Mouse (Mus musculus): Measurements from ENCODE around the gene E330021D16Rik. TPM values are rescaled to one million over a fixed set of nuclear protein-coding genes. Genes with fewer than 3 reads are reported as not detected.
"Not testable (repeated sequence)": the region's sequence is repeated elsewhere in the genome, so short reads cannot be mapped to it uniquely, and the experiment has no call there.

The E330021D16Rik gene
- polyA plus RNA-seq, 1 experiment from 2014 or later = not detected

- 88% methylated on average over 1 of the region's 1 CpGs for WGBS
- Histone ChIP-seq H3K27ac (ENCODE audit: low read depth, low read length) (no peak overlapping the region), H3K9me3 (ENCODE audit: control insufficient read depth, low read length) (peaks cover 4% of the 10 kb centered on the region; the same call in 1 of the 2 replicates), H3K27me3 (ENCODE audit: control insufficient read depth, insufficient read depth, low read length) (no peaks in the 10 kb centered on the region), H3K4me2 (ENCODE audit: low read depth, low read length) (no peak overlapping the region), H3K4me3 (ENCODE audit: low read depth, low read length) (no peak overlapping the region), H3K4me1 (ENCODE audit: control insufficient read depth, insufficient read depth, low read length) (no peaks in the 10 kb centered on the region), H3K9ac (replicated peaks; ENCODE audit: low read depth, low read length) (no peak overlapping the region), H3K36me3 (ENCODE audit: control insufficient read depth, insufficient read depth, low read length) (no peaks in the 10 kb centered on the region)
- no peak for ATAC-seq (ENCODE audit: low read depth)
These were observed 34.6 kb upstream of the E330021D16Rik start for GRCm38 (mm10) chr6:136449930-136450329.

DNA sequence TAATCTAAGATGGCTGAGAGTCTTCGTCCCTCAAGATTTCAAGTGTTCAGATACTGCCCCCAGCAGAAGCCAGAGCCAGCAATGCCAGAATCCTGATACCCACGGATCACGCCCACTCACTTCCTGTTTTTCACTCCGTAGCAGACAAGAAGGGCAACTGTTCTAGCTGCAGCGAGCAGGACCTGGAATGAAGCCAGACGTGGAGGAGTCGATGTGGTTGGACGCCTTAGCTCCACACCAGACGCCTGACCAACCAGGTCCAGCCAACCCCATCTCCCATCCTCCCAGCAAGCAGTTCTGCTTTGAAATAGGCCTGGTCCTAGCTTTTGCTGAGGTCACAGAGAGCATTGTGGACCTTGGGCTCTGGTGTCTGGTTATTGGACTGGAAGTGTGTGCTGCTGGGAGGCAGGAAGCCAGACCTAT is 33.9 kb upstream of the E330021D16Rik start:
- no peak overlapping the region for H3K4me3 ChIP-seq (ENCODE audit: low read depth, low read length)
- H3K4me1 ChIP-seq (ENCODE audit: control insufficient read depth, insufficient read depth, low read length) = no peaks in the 10 kb centered on the region
- peaks cover 5% of the 10 kb centered on the region; the same call in 1 of the 2 replicates for H3K9me3 ChIP-seq (ENCODE audit: control insufficient read depth, low read length)
- H3K36me3 ChIP-seq (ENCODE audit: control insufficient read depth, insufficient read depth, low read length) = no peaks in the 10 kb centered on the region
- WGBS = 84% methylated on average over 9 of the region's 9 CpGs
- H3K4me2 ChIP-seq (ENCODE audit: low read depth, low read length) = no peak overlapping the region
- no peak overlapping the region for H3K27ac ChIP-seq (ENCODE audit: low read depth, low read length)
- ATAC-seq (ENCODE audit: low read depth) = no peak
- H3K9ac ChIP-seq (replicated peaks; ENCODE audit: low read depth, low read length) = no peak overlapping the region
- H3K27me3 ChIP-seq (ENCODE audit: control insufficient read depth, insufficient read depth, low read length) = no peaks in the 10 kb centered on the region

DNA sequence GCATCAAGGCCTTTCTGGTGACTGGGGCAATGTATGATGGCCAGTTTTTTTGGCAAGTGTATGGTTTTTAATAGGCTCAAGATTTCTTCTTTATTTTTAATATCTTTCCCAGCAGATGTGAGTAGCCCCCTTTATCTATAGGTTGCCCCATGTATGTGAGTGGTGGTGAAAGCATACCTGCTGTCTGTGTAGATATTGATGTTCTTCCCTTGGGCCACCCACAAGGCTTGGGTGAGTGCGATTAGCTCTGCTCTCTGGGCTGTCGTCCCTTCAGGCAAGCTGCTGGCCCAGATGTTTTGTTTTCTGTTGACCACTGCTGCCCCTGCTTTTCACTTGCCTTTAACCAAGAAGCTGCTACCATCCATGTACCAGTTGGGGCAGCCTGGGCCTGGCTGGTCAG is 23.8 kb upstream of the E330021D16Rik start:
- not testable (repeated sequence) for H3K4me3 ChIP-seq (ENCODE audit: low read depth, low read length); ATAC-seq (ENCODE audit: low read depth); H3K4me1 ChIP-seq (ENCODE audit: control insufficient read depth, insufficient read depth, low read length); H3K9me3 ChIP-seq (ENCODE audit: control insufficient read depth, low read length); H3K27me3 ChIP-seq (ENCODE audit: control insufficient read depth, insufficient read depth, low read length); H3K9ac ChIP-seq (replicated peaks; ENCODE audit: low read depth, low read length); H3K36me3 ChIP-seq (ENCODE audit: control insufficient read depth, insufficient read depth, low read length); H3K27ac ChIP-seq (ENCODE audit: low read depth, low read length); H3K4me2 ChIP-seq (ENCODE audit: low read depth, low read length)
- 85% methylated on average over 2 of the region's 2 CpGs for WGBS

DNA sequence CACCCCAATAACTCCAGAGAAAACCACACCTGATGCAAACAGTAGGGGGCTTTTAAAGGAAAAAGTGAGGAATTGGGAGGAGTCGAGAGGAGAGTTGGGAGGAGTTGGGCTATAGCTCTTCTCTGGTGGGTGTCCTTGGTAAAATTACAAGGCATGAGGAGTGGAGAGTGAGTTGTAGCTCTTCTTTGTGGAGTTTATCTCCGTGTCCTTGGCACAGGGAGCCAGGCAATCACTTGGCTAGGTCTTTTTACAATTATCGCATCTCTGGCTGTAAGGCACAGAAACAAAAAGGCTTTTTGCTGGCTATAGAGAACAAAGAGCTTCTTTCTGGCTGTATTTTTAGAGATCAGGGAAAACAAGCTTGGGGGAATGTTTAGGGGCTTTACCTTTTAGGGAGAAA is 20.8 kb upstream of the E330021D16Rik start:
- not testable (repeated sequence) for H3K27ac ChIP-seq (ENCODE audit: low read depth, low read length); H3K36me3 ChIP-seq (ENCODE audit: control insufficient read depth, insufficient read depth, low read length); H3K27me3 ChIP-seq (ENCODE audit: control insufficient read depth, insufficient read depth, low read length); H3K9me3 ChIP-seq (ENCODE audit: control insufficient read depth, low read length); H3K9ac ChIP-seq (replicated peaks; ENCODE audit: low read depth, low read length); H3K4me1 ChIP-seq (ENCODE audit: control insufficient read depth, insufficient read depth, low read length); ATAC-seq (ENCODE audit: low read depth); H3K4me3 ChIP-seq (ENCODE audit: low read depth, low read length); H3K4me2 ChIP-seq (ENCODE audit: low read depth, low read length)
- WGBS = 54% methylated on average over 3 of the region's 3 CpGs

DNA sequence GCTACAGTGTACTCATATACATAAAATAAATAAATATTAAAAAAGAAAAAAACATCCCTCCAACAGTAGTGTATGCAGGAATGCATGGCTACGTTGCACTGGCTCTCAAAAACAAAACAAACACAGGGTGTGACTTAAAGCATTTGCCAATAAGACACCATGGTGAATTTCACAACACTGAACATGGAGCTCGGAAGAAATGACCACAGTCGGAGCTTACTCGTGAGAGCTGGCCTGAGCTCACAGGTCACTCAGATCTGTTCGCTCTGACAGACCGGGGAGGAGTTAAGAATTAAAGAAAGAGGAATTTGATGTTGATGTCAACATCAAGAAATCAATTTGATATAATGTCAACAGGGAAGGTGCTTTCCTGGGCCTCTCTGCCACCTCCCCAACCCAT is 18.2 kb upstream of the E330021D16Rik start:
- H3K9me3 ChIP-seq (ENCODE audit: control insufficient read depth, low read length) = no peaks in the 10 kb centered on the region
- H3K36me3 ChIP-seq (ENCODE audit: control insufficient read depth, insufficient read depth, low read length) = no peaks in the 10 kb centered on the region
- 95% methylated on average over 6 of the region's 6 CpGs for WGBS
- H3K27me3 ChIP-seq (ENCODE audit: control insufficient read depth, insufficient read depth, low read length) = no peaks in the 10 kb centered on the region
- ATAC-seq (ENCODE audit: low read depth) = no peak
- H3K27ac ChIP-seq (ENCODE audit: low read depth, low read length) = no peak overlapping the region
- H3K9ac ChIP-seq (replicated peaks; ENCODE audit: low read depth, low read length) = no peak overlapping the region
- no peaks in the 10 kb centered on the region for H3K4me1 ChIP-seq (ENCODE audit: control insufficient read depth, insufficient read depth, low read length)
- H3K4me2 ChIP-seq (ENCODE audit: low read depth, low read length) = no peak overlapping the region
- H3K4me3 ChIP-seq (ENCODE audit: low read depth, low read length) = no peak overlapping the region

DNA sequence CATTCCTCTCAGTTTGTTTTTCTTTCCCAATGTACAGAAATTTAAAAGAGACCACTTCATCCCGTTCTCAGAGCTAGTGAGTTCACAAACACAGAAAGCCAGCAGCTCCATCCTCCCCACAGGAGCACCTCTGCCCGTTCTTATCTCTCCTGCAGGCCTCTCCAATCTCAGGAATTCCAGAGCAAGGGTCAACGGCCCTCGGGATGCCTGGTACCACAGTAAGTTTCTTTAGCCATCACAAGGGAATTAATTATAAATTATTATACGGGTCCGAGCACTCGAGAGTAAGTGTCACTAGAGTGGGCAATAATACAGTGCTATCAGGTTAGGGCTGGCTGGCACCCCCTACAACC is 16.5 kb upstream of the E330021D16Rik start:
- Histone ChIP-seq H3K4me2 (ENCODE audit: low read depth, low read length) (no peak overlapping the region), H3K27me3 (ENCODE audit: control insufficient read depth, insufficient read depth, low read length) (no peaks in the 10 kb centered on the region), H3K27ac (ENCODE audit: low read depth, low read length) (no peak overlapping the region), H3K9me3 (ENCODE audit: control insufficient read depth, low read length) (no peaks in the 10 kb centered on the region), H3K4me1 (ENCODE audit: control insufficient read depth, insufficient read depth, low read length) (no peaks in the 10 kb centered on the region), H3K9ac (replicated peaks; ENCODE audit: low read depth, low read length) (no peak overlapping the region), H3K36me3 (ENCODE audit: control insufficient read depth, insufficient read depth, low read length) (no peaks in the 10 kb centered on the region), H3K4me3 (ENCODE audit: low read depth, low read length) (no peak overlapping the region)
- 55% methylated on average over 7 of the region's 7 CpGs for whole genome bisulfite sequencing
- no peak for ATAC-seq (ENCODE audit: low read depth)

GRCm38 (mm10) chr6:136431169-136431895 is 16.0 kb upstream of the E330021D16Rik start:
- ATAC-seq (ENCODE audit: low read depth) = no peak
- Histone ChIP-seq H3K9ac (replicated peaks; ENCODE audit: low read depth, low read length) (no peak overlapping the region), H3K4me3 (ENCODE audit: low read depth, low read length) (no peak overlapping the region), H3K9me3 (ENCODE audit: control insufficient read depth, low read length) (no peaks in the 10 kb centered on the region), H3K36me3 (ENCODE audit: control insufficient read depth, insufficient read depth, low read length) (no peaks in the 10 kb centered on the region), H3K27ac (ENCODE audit: low read depth, low read length) (no peak overlapping the region), H3K4me1 (ENCODE audit: control insufficient read depth, insufficient read depth, low read length) (no peaks in the 10 kb centered on the region), H3K27me3 (ENCODE audit: control insufficient read depth, insufficient read depth, low read length) (no peaks in the 10 kb centered on the region), H3K4me2 (ENCODE audit: low read depth, low read length) (no peak overlapping the region)
- 75% methylated on average over 10 of the region's 10 CpGs for WGBS

DNA sequence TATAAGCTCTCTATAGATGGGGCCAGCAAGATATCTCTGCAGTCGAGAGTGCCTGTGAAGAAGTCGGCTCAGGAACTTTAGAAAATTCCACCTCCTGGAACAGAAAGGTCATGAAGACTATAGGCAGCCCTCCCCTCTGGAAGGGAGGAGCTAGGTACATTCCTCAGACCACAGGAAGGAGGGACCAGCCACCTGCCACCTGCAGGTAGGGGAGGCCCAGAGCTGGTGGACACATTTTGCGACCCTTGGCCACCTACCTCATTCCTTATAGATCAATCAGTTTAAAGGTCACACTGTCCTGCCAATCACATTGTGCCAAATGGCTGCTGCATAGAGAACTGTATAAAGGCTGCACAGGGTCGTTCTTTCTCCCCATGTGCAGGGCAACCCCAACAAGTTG is 14.1 kb upstream of the E330021D16Rik start:
- Histone ChIP-seq H3K36me3 (ENCODE audit: control insufficient read depth, insufficient read depth, low read length) (no peaks in the 10 kb centered on the region), H3K4me2 (ENCODE audit: low read depth, low read length) (no peak overlapping the region), H3K4me1 (ENCODE audit: control insufficient read depth, insufficient read depth, low read length) (no peaks in the 10 kb centered on the region), H3K4me3 (ENCODE audit: low read depth, low read length) (no peak overlapping the region), H3K9me3 (ENCODE audit: control insufficient read depth, low read length) (no peaks in the 10 kb centered on the region), H3K27me3 (ENCODE audit: control insufficient read depth, insufficient read depth, low read length) (no peaks in the 10 kb centered on the region), H3K9ac (replicated peaks; ENCODE audit: low read depth, low read length) (no peak overlapping the region), H3K27ac (ENCODE audit: low read depth, low read length) (no peak overlapping the region)
- ATAC-seq (ENCODE audit: low read depth) = no peak
- 54% methylated on average over 4 of the region's 4 CpGs for WGBS

DNA sequence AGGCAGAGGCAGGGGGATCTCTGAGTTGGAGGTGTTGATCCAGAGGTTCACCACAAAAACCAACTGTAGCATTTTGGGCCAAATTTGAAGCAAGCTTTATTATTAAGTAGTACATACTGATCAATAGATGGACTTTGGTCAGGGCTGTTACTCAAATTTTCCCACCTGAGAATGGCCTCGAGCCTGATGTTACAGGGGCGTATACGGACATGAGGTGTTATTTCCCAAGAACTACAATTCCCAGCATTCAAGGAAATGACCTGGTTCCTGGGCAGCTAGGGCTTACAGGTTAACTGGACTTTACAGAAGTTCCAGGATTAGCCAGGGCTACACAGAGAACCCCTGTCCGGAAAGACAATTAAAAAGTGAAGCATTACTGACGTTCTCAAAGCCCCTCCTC is 13.0 kb upstream of the E330021D16Rik start:
- Histone ChIP-seq H3K4me3 (ENCODE audit: low read depth, low read length) (no peak overlapping the region), H3K9me3 (ENCODE audit: control insufficient read depth, low read length) (no peaks in the 10 kb centered on the region), H3K4me2 (ENCODE audit: low read depth, low read length) (no peak overlapping the region), H3K36me3 (ENCODE audit: control insufficient read depth, insufficient read depth, low read length) (no peaks in the 10 kb centered on the region), H3K9ac (replicated peaks; ENCODE audit: low read depth, low read length) (no peak overlapping the region), H3K27ac (ENCODE audit: low read depth, low read length) (no peak overlapping the region), H3K4me1 (ENCODE audit: control insufficient read depth, insufficient read depth, low read length) (no peaks in the 10 kb centered on the region), H3K27me3 (ENCODE audit: control insufficient read depth, insufficient read depth, low read length) (no peaks in the 10 kb centered on the region)
- 88% methylated on average over 5 of the region's 5 CpGs for WGBS
- ATAC-seq (ENCODE audit: low read depth) = no peak

Measured in neural tube, embryonic 14.5 days (tissue).